Mouse (Mus musculus): ENCODE measurements at regions not wholly inside any gene's neighbourhood (a gene's known extent, or its start where the extent isn't known, plus 50 kb on each side); places are given as distances from the start of the nearest gene placed in this dataset.

GRCm38 (mm10) chr11:41533009-41533408, 467.6 kb downstream of the Gabrg2 start:
- Histone ChIP-seq H3K9ac (ENCODE audit: low read length) (no peak overlapping the region), H3K4me2 (ENCODE audit: low read length) (no peak overlapping the region), H3K36me3 (ENCODE audit: control insufficient read depth, insufficient read depth, low read length) (no peaks in the 10 kb centered on the region), H3K27ac (ENCODE audit: low read depth, low read length) (no peak overlapping the region), H3K4me3 (ENCODE audit: low read depth, low read length) (no peak overlapping the region), H3K9me3 (replicated peaks; ENCODE audit: control insufficient read depth, low read length) (no peaks in the 10 kb centered on the region), H3K4me1 (ENCODE audit: control insufficient read depth, insufficient read depth, low read length) (peaks cover 11% of the 10 kb centered on the region), H3K27me3 (replicated peaks; ENCODE audit: control insufficient read depth, insufficient read depth, low read length) (no peaks in the 10 kb centered on the region)
- 22% methylated on average over 2 of the region's 2 CpGs for WGBS
- DNase-seq (ENCODE audit: low spot score), result peak; percentile 54
- ATAC-seq, result peak; percentile 40

- WGBS, result 15% methylated on average over 7 of the region's 7 CpGs
- Histone ChIP-seq H3K9me3 (replicated peaks; ENCODE audit: control insufficient read depth, low read length) (no peaks in the 10 kb centered on the region), H3K4me1 (ENCODE audit: control insufficient read depth, insufficient read depth, low read length) (peaks cover 11% of the 10 kb centered on the region), H3K4me3 (ENCODE audit: low read depth, low read length) (no peak overlapping the region), H3K9ac (ENCODE audit: low read length) (no peak overlapping the region), H3K36me3 (ENCODE audit: control insufficient read depth, insufficient read depth, low read length) (no peaks in the 10 kb centered on the region), H3K4me2 (ENCODE audit: low read length) (no peak overlapping the region), H3K27ac (ENCODE audit: low read depth, low read length) (peak overlapping the region; percentile 52; the same call in 1 of the 2 replicates), H3K27me3 (replicated peaks; ENCODE audit: control insufficient read depth, insufficient read depth, low read length) (no peaks in the 10 kb centered on the region)
- DNase-seq (ENCODE audit: low spot score) (peak; percentile 87), ATAC-seq (peak; percentile 93)
Measured at GRCm38 (mm10) chr11:41531971-41532896, 468.4 kb downstream of the Gabrg2 start.

- ATAC-seq, result no peak
- Histone ChIP-seq H3K9ac (ENCODE audit: low read length) (no peak overlapping the region), H3K4me3 (ENCODE audit: low read depth, low read length) (no peak overlapping the region), H3K36me3 (ENCODE audit: control insufficient read depth, insufficient read depth, low read length) (no peaks in the 10 kb centered on the region), H3K4me2 (ENCODE audit: low read length) (no peak overlapping the region), H3K27me3 (replicated peaks; ENCODE audit: control insufficient read depth, insufficient read depth, low read length) (no peaks in the 10 kb centered on the region), H3K27ac (ENCODE audit: low read depth, low read length) (no peak overlapping the region), H3K4me1 (ENCODE audit: control insufficient read depth, insufficient read depth, low read length) (no peaks in the 10 kb centered on the region), H3K9me3 (replicated peaks; ENCODE audit: control insufficient read depth, low read length) (no peaks in the 10 kb centered on the region)
- WGBS, result 95% methylated on average over 5 of the region's 5 CpGs
- no peak for DNase-seq (ENCODE audit: low spot score)
Measured at GRCm38 (mm10) chr11:41524979-41525378, 475.7 kb downstream of the Gabrg2 start.

GRCm38 (mm10) chr11:41493277-41493676, 507.4 kb downstream of the Gabrg2 start:
- no peaks in the 10 kb centered on the region for H3K36me3 ChIP-seq (ENCODE audit: control insufficient read depth, insufficient read depth, low read length)
- H3K9me3 ChIP-seq (replicated peaks; ENCODE audit: control insufficient read depth, low read length), result no peaks in the 10 kb centered on the region
- no peak overlapping the region for H3K27ac ChIP-seq (ENCODE audit: low read depth, low read length)
- H3K4me1 ChIP-seq (ENCODE audit: control insufficient read depth, insufficient read depth, low read length), result no peaks in the 10 kb centered on the region
- H3K4me2 ChIP-seq (ENCODE audit: low read length), result no peak overlapping the region
- H3K9ac ChIP-seq (ENCODE audit: low read length), result no peak overlapping the region
- 84% methylated on average over 7 of the region's 7 CpGs for WGBS
- ATAC-seq (no peak), DNase-seq (ENCODE audit: low spot score) (no peak)
- H3K4me3 ChIP-seq (ENCODE audit: low read depth, low read length), result no peak overlapping the region
- H3K27me3 ChIP-seq (replicated peaks; ENCODE audit: control insufficient read depth, insufficient read depth, low read length), result no peaks in the 10 kb centered on the region

GRCm38 (mm10) chr11:41491966-41492365, 508.7 kb downstream of the Gabrg2 start:
- Histone ChIP-seq H3K27me3 (replicated peaks; ENCODE audit: control insufficient read depth, insufficient read depth, low read length) (no peaks in the 10 kb centered on the region), H3K4me1 (ENCODE audit: control insufficient read depth, insufficient read depth, low read length) (no peaks in the 10 kb centered on the region), H3K9me3 (replicated peaks; ENCODE audit: control insufficient read depth, low read length) (no peaks in the 10 kb centered on the region), H3K4me3 (ENCODE audit: low read depth, low read length) (no peak overlapping the region), H3K36me3 (ENCODE audit: control insufficient read depth, insufficient read depth, low read length) (no peaks in the 10 kb centered on the region), H3K9ac (ENCODE audit: low read length) (no peak overlapping the region), H3K27ac (ENCODE audit: low read depth, low read length) (no peak overlapping the region), H3K4me2 (ENCODE audit: low read length) (no peak overlapping the region)
- no peak for ATAC-seq
- 87% methylated on average over 5 of the region's 5 CpGs for WGBS
- no peak for DNase-seq (ENCODE audit: low spot score)

GRCm38 (mm10) chr11:41491279-41491678, 509.4 kb downstream of the Gabrg2 start:
- 88% methylated on average over 3 of the region's 3 CpGs for WGBS
- Histone ChIP-seq H3K9ac (ENCODE audit: low read length) (no peak overlapping the region), H3K4me2 (ENCODE audit: low read length) (no peak overlapping the region), H3K27me3 (replicated peaks; ENCODE audit: control insufficient read depth, insufficient read depth, low read length) (no peaks in the 10 kb centered on the region), H3K9me3 (replicated peaks; ENCODE audit: control insufficient read depth, low read length) (no peaks in the 10 kb centered on the region), H3K27ac (ENCODE audit: low read depth, low read length) (no peak overlapping the region), H3K4me1 (ENCODE audit: control insufficient read depth, insufficient read depth, low read length) (no peaks in the 10 kb centered on the region), H3K4me3 (ENCODE audit: low read depth, low read length) (no peak overlapping the region), H3K36me3 (ENCODE audit: control insufficient read depth, insufficient read depth, low read length) (no peaks in the 10 kb centered on the region)
- DNase-seq (ENCODE audit: low spot score) (no peak), ATAC-seq (no peak)

GRCm38 (mm10) chr11:41483881-41484280, 516.8 kb downstream of the Gabrg2 start:
- Histone ChIP-seq H3K27me3 (replicated peaks; ENCODE audit: control insufficient read depth, insufficient read depth, low read length) (no peaks in the 10 kb centered on the region), H3K9me3 (replicated peaks; ENCODE audit: control insufficient read depth, low read length) (no peaks in the 10 kb centered on the region), H3K4me3 (ENCODE audit: low read depth, low read length) (no peak overlapping the region), H3K4me1 (ENCODE audit: control insufficient read depth, insufficient read depth, low read length) (no peaks in the 10 kb centered on the region), H3K36me3 (ENCODE audit: control insufficient read depth, insufficient read depth, low read length) (no peaks in the 10 kb centered on the region), H3K9ac (ENCODE audit: low read length) (no peak overlapping the region), H3K4me2 (ENCODE audit: low read length) (no peak overlapping the region), H3K27ac (ENCODE audit: low read depth, low read length) (no peak overlapping the region)
- DNase-seq (ENCODE audit: low spot score), result no peak
- WGBS, result 49% methylated on average over 1 of the region's 1 CpGs
- no peak for ATAC-seq

- DNase-seq (ENCODE audit: low spot score), result peak; percentile 2
- H3K9me3 ChIP-seq (replicated peaks; ENCODE audit: control insufficient read depth, low read length), result no peaks in the 10 kb centered on the region
- no peak for ATAC-seq
- 46% methylated on average over 1 of the region's 1 CpGs for WGBS
- H3K4me1 ChIP-seq (ENCODE audit: control insufficient read depth, insufficient read depth, low read length), result no peaks in the 10 kb centered on the region
- no peak overlapping the region for H3K4me2 ChIP-seq (ENCODE audit: low read length)
- no peaks in the 10 kb centered on the region for H3K27me3 ChIP-seq (replicated peaks; ENCODE audit: control insufficient read depth, insufficient read depth, low read length)
- H3K36me3 ChIP-seq (ENCODE audit: control insufficient read depth, insufficient read depth, low read length), result no peaks in the 10 kb centered on the region
- no peak overlapping the region for H3K9ac ChIP-seq (ENCODE audit: low read length)
- no peak overlapping the region for H3K27ac ChIP-seq (ENCODE audit: low read depth, low read length)
- H3K4me3 ChIP-seq (ENCODE audit: low read depth, low read length), result no peak overlapping the region
Measured at GRCm38 (mm10) chr11:41470938-41471633, 529.6 kb downstream of the Gabrg2 start.

- no peaks in the 10 kb centered on the region for H3K27me3 ChIP-seq (replicated peaks; ENCODE audit: control insufficient read depth, insufficient read depth, low read length)
- no peak overlapping the region for H3K4me2 ChIP-seq (ENCODE audit: low read length)
- no peaks in the 10 kb centered on the region for H3K9me3 ChIP-seq (replicated peaks; ENCODE audit: control insufficient read depth, low read length)
- ATAC-seq (no peak), DNase-seq (ENCODE audit: low spot score) (peak; percentile 21)
- no peak overlapping the region for H3K4me3 ChIP-seq (ENCODE audit: low read depth, low read length)
- WGBS, result 86% methylated on average over 2 of the region's 2 CpGs
- no peaks in the 10 kb centered on the region for H3K36me3 ChIP-seq (ENCODE audit: control insufficient read depth, insufficient read depth, low read length)
- no peak overlapping the region for H3K9ac ChIP-seq (ENCODE audit: low read length)
- H3K4me1 ChIP-seq (ENCODE audit: control insufficient read depth, insufficient read depth, low read length), result no peaks in the 10 kb centered on the region
- no peak overlapping the region for H3K27ac ChIP-seq (ENCODE audit: low read depth, low read length)
Measured at GRCm38 (mm10) chr11:41467330-41467729, 533.3 kb downstream of the Gabrg2 start.
